Mouse (Mus musculus) layer of hippocampus, postnatal 36 days (tissue): ENCODE results near the gene Fabp6. TPM values are rescaled to one million over a fixed set of nuclear protein-coding genes. Genes with fewer than 3 reads are reported as not detected.

Experiments
- DNase-seq, 2 experiments: peaks; one replicate each; pipeline ENCODE4 v3.0.0; 2022
- total RNA-seq, 2 experiments: library from RNA; stranded (reverse); gene quantifications; 2 replicates each; pipeline ENCODE4 v1.2.3; 2021

The Fabp6 gene
- total RNA-seq, 2 experiments from 2014 or later: not detected

DNA sequence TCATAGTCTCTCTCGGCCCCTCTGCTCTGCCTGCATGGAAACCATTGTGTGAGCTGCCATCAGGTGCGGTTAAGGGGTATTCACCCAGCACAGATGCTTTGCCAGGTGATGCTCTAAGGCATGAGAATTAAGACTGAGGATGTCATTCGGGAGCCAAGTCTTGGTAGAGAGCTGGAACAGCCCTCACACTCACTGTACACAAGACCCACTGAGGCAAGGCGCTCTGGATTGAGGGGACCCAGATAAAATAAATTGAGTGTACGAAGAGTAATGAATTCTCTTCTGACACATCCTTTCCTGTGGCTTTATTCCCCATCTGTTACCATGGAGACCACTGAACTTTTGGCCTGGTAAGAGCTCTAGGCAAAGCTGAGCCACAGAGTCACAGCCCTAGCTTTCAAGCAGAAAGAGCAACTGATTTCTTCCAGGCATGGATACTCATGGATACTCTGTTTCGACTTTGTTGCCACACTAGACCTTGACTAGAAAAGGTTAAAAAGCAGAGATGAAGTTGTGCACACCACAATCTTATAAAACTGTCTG lies 11.7 kb downstream of the Fabp6 start:
- no peak for DNase-seq

DNA sequence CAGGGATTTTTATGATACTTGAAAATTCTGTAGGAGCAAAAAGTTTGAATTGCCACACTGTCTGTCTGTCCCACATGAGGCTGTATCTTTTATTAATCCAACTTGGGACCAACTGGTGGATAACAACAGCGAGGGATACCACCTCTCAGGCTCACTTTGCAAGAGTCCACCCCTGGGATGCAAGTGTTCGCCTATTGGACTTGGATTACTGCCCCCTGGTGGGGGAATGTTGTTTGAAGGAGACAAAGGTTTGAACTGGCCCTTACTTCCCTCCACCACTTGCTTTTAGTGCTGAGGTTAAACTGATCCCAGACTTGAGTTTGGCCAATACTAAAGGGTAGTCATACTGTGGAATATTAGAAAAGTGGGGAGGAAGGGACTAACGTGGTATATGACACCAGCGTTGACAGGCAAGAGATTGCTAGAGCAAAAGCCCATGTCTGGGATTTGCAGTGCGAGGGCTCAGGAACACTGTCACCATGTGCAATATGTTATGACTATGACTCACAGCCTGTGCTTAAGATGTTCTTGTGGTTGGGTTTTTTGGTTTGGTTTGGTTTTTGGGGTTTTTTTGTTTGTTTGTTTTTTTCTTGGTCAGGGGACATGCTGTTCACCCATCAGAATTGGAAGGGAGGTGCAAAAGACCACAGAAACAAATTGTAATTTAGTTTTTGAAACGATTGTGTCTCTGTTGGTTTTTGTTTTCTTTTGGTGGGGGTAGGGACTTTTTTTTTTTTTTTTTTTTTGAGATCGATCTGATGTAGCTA lies 14.8 kb downstream of the Fabp6 start, which contains the start of gene 4933415A04Rik:
TSS of gene 4933415A04Rik (plus strand) at position 717 of the 767 bp plus-strand sequence.
- DNase-seq: peak in 1 of 2 experiments; percentile 48

DNA sequence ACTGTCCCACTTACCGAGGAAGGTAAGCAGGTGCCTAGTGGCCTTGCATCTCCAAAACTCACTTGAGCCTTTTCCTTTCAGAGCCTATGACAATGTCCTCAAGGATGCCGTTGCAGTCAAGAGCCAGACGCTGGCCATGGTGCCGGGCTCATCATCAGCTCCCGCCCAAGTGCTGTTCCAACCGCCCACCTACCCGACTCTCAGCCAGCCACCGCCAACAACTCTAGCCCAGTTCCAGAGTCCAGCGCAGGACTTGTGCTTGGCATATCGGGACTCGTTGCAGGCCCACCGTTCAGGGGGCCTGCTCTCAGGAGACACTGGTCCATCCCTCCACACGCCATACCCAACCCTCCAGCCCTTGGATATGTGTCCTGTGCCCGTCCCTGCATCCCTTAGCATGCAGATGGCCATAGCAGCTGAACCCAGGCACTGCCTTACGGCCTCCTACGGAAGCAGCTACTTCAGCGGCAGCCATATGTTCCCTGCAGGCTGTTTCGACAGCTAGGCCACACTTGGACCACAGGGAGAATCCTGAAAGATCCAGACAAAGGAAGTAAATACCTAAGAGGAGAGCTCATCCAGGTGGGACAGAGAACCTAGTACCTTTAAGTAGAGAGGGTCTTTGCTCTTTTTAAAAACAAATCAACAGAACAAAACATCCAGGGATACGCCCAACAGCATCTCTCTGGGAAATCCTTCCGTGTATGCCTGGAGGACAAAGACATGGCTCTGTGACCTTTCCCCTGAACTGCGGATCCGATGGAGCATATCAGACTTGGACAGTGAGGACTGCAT lies 15.9 kb downstream of the Fabp6 start:
- DNase-seq: peak; percentile 11 to 22

DNA sequence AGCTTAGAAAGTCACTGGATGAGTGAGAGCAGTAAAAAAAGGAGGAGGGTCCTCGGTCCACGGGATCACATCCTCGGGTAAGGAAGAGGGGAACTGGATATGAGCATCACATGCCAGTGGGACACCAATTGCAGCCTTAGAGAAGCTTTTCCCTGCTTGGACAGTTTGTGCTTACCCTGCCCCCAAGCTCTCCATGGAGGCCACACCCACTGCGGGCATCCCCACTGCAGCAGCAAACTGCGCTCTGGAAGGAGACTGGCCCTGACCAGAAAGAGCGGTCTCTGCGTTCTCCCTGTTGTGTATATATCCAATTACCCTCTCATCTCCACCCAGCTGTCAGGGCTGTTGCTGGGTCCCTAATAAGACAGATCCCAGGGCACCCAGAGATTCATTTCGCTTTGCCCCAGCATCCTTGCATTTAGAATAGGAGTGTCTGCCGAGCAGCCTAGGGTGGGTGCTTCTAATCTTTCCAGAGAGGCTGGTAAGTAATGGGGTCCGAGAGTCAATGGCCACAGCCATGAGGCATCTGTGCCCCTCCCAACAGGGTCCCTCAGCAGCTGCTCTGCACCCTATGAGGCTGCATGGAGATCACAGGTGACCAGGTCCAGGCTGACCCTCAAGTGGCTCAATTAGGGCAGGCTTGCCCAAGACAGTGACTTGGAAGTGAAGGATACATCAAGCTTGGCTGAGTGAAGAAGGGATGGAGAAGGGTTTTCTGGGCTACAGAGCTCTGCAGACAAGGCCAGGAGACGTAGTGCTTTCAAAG lies 23.4 kb downstream of the Fabp6 start:
- DNase-seq: no peak

DNA sequence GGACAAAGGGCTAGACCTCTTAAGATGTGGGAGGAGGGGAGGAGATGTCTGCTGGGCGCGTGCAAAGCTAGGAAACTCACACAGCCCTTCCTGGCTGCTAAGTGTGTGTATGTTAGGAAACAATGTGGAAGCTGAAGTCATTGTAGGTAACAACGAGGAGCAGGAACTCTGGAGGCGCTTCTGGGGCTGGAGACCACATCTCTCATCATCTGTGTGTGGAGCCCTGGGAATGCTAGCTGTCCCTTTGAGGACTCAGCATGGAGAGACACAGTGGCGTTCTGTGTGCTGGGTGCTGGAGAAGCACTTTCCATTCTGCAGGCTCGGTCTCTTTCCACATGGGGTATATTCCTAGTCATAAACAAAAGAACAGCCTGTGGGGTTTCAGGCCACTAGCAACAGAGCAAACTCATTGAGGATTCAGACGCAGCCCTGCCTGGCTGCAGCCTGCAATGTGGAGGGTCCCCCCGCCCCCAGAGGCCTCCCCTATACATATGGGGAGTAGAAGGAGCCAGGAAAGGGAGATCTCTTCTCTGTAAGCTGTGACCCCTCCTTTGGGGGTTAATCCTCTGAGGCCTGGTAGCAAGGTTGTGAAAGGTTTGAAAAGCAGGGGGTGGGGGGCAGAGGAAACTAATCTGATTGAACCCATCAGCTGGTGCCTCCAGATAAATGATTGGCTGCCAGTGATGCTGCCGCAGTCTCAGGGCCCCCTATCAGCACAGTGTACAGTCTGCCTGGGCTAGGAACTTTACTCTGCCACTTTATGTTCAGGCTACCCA lies 25.8 kb downstream of the Fabp6 start:
- no peak for DNase-seq

DNA sequence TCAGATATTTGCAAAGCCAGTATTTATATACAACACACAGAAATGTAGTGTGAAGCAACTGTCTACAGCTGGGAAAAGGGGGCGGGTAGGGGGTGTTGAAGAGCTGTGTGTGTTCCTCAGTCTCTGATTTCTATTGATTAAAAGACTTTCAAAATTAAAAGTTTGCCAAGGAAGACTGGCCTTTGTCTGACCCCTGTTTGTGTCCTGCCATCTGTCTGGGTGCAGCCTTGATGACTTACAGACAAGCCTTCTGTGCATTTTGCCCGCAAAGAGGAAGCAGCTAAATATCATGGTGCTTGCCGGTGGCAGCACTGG lies 26.3 kb downstream of the Fabp6 start:
- DNase-seq: no peak

DNA sequence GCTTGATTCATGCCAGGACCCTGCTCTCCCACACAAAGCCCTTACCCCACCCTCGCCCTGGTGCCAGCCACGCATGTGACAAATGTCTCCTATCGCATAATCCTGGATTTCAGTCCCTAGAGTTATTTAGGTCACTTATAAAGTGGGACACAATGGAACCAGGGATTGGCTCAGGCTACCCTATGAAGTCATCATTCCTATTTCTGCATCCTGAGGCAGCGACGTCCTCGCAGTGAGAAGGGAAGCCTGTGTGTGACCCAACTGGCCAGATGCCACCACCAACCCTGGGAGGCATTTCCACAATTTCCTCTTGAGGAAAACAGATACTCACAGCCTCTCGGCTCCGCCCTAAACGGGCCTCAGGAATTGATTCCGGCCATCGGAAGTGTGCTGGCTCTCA lies 31.7 kb downstream of the Fabp6 start:
- DNase-seq: peak; percentile 29 to 30

DNA sequence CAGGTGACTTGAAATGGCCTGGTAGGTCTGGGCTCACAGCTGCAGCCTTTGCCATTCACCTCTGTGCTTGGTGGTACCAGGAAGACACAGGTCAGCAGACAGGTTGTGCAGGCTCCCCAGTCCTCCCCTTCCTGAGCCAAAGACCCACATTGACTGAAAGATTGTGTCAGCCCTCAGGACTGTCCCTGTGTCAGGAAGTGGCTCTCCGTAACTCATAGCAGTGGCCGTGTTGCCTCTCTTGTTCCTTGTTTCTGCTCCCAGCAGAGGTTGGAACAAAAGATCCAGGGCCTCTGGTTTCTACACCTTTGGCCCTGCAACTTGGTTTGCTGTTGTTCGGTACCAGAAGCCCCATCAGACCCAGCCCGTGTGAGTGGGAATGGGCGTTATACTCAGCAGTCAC lies 32.2 kb downstream of the Fabp6 start:
- DNase-seq: no peak

DNA sequence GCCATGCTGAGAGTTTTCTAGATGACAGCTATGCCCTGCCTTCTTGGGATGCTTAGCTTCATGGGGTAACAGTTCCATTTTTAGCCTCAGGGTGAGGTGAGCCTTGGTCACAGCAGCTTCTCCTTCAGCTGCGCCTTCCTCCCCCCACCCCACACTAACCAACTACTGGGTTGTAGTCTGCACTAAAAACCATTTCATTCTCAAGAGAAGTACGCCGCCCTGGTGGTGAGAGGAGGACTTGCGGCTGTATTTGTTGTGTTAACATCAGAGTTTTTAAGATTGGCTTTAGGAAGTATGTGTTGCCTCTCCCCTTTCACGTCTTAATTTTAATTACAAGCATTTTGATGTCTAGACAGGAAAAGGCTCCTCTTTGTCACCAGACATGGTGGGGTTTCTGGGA lies 33.1 kb downstream of the Fabp6 start:
- DNase-seq: no peak

DNA sequence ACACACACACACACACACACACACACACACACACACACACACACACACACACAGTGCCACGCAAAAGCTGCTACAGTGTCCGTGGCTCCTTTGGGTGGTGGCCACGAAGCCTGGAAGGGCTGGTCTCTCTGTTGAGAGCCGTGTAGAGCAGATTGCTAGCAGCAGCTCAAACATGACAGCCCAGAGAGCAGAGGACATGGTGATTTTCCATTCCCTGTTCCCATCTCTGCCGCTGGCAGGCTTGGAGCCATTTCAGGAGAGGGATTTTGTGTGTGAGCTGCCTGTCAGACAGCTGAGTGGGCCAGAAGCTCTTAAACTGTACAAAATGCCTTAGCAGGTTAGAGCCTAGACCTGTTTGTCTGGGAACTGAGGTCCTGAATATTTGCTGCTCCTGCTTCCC lies 34.6 kb downstream of the Fabp6 start:
- peak in 1 of 2 experiments; percentile 25 for DNase-seq

DNA sequence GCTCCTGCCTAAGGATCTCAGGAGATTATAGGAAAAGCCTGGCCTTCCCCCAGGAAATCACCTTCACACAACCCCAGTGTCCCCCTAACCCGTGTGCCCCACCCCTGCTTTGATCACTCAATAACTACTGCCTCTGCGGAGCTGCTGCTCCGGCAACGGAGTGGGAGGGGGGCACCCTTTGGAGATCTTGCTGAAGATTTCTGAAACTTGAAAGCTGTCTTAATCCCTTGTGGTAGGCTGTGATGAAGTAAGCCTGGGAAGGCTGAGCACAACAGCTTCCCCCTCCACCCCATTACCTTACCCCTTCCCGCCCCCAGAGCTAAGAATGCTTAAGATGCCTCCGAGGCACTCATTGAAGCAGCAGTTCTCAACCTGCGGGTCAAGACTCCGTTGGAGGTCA lies 35.5 kb downstream of the Fabp6 start:
- DNase-seq: no peak

DNA sequence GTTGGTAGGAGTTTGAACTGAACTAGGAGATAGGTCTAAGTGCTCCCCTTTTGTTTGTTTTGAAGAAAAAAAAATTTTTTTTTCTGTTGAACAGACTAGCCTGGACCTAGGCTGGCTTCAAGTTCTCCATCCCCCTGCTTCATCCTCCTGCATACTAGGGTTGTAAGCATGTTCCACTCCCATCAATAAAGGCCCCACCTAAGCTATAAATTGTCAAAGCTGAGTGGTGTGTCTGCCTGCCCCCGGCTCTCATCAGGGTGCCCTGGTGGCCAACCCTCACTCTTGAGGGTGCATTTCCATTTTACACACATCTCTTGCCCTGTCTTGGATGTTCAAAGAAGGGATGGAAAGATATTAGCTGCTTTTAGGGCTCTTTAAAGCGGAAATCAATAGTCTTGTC lies 35.9 kb downstream of the Fabp6 start:
- no peak for DNase-seq

DNA sequence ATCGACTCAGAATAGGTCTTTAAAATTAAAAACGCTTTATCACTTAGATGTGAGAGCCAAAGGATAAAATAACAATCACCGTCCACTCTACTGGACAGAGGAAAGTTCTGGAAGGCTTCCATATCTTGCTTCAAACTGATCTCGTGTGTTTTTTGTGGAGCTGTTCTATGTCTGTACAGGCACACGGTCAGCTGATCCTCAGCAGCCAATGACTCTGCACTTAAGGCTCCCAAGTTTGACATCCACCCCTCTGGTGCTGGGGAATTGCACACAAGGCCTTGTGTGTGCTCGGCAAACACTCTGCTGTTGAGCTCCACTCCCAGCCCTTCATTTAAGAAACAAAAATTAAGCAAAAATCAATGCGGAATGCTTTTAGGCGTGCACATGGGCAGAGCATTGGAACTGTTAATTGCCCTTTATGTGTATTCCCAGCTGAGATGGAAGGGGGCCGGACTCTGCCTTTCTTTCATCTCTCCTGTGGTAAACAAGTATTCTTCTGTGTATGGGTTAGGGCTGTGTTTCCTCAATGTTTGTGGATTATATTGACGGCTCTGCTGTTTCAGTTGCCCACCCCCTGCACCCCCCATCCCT lies 37.6 kb downstream of the Fabp6 start:
- DNase-seq: no peak

DNA sequence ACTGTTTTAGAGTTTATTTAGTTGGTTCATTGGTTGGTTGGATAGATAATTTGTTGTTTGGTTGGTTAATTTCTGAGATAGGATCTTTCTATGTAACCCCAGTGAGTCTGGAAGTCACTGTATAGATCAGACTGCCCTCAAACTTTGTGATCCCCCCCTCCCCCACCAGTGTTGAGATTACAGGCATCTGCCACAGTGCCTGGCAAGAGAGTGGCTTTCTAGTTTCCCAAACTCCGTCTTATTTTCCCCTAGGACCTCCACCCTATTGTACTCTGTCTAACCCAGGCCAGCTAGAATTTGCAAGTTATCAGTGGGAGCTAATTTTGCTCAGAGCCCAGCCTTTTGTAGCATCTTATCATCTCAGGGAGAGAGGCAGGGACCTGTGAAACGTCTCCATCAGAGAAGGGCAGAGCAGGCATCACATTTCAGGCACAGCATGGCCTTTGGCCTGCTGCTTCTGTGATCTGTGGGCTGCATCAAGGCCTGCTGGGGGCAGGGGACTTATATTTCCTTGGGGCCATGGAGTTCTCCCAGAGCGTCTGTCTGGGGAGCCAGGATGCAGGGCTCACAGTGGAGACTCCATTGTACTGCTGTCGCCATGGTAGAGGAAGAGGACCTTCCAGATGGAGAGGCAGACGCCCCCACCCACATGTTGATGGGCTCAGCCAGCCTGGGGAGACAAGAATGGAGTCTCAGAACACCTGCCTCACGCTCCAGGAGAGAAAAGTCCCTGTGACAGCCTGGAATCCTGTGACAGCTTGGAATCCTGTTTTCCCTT lies 41.6 kb downstream of the Fabp6 start:
- DNase-seq: peak; percentile 77 to 80

DNA sequence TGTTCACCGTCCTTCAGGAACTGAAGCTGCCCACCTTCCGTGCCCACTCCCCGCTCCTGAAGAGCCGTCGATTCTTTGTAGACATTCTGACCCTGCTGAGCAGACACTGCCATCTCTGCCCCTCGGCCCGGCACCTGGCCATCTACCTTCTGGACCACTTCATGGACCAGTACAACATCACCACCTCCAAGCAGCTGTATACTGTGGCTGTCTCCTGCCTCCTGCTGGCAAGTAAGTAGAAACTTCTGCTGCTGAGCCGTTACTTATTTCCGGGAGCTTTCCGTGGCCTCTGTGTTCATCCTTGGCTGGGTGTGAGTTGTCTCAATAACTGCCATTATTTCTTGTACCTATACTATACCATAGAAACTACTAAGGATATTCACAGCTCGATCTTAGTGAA lies 44.8 kb downstream of the Fabp6 start:
- no peak for DNase-seq

DNA sequence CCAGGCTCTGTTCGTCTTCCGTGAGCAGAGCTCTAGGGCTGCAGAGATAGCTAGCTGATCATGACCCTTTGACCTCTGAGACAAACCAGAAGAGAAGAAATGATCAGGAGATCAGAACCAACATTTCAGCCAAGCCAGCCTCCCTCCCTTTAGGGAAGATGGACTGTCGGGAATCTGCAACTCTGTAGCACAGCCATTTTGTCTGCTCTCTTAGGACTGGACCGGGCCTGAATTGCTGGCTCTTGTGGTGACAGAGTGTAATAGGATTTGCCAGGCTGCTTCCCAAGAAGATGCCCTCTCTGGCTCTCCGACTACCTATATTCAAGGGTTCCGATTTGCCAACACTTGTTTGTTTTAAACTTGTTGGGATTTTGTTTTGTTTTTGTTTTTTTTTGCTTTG lies 48.7 kb downstream of the Fabp6 start:
- no peak for DNase-seq

DNA sequence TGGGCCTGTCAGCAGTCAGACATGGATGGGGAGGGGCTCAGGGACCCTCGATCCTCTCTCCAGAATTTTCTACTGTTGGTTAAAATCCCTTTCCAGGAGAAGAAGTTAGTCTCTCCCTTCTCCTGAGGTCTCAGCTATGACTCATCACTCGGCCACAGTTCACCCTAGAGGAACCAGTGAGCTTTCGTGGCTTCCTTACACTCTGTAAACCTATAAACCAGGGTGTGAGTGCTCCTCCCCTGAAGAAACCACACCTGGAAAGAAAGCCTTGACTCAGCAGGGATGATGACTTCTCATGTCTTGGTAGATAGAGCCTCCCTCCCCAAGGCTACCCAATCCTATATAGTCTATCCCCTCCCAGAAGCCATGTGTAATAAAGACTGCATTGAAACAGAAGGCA lies 49.6 kb downstream of the Fabp6 start:
- no peak for DNase-seq

DNA sequence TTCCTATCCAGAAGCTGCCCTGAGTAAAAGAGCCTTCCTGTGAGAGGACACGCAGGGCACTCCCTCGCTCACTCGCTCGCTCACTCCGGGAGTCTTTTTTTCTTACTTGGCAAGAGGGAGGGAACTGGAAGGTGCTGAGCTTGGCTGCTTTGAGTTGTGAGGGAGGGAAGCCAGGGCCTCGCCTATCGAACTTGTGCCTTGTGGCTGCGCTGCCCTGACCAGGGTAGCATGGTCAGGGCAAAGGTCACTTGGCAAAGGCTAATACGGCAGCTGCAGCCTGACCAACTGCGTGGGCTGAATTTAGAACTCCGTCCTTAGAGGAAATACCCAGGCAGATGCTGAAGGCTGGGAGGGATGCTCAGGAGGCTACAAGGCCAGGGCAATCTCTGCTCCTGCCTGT lies 51.6 kb downstream of the Fabp6 start:
- DNase-seq: no peak

DNA sequence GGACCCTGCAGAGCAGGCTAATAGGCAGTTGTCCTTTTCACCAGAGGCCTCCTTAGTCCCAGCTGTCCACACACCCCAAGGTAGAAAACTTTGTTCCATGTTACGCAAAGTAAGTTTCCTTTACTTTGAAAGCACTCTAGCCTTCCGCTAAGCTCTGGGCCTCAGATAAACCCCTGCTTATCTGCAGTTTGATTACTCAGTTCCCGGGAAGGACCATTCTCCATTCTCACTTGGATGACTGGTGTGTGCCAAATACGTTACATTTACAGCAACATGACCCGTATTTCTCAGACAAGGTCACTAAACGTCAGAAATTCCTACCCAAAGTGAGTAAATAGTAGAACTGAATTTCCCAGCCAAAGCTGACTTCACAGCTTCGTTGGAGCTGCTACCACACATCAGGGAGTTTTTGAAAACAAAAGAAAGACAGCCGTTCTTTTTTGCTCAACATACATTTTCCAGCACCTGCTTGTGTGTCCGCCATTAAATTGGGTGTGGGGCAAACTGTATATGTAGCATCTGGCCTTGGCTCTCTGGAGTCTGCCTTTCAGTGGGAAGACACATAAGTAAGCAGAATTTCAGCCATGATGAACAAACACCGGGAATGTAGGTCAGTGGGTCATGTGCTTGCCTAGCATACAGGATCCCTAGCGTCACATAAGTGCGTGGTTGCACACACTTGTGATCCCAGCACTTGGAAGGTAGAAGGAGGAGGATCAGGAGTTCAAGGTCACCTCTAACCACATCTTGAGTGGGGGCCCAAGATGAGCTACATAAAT lies 52.5 kb downstream of the Fabp6 start:
- DNase-seq: no peak

DNA sequence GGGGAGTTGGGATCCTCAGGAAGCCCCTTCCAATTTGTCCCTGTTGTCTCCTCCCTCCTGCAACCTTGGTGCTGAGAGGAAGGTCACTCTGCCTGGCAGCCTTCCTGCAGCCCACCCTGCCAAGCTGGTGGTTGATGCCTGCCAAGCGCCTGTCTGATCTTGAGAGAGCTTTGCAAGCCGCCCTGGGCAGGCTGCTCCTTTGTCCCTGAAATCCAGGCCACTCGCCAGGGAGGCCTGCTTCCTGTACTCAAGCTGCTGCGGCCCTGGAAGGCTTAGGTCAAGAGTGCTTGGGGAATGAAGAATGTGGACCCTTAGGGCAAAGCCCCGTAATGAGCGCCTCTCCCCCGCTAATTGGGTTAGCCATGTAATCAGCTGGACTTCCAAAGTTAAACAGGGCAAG lies 53.2 kb downstream of the Fabp6 start:
- peak; percentile 64 to 68 for DNase-seq
